Mouse (Mus musculus): ENCODE measurements around the gene Eif5a.

- TF ChIP-seq CTCF (IDR thresholded peaks at IDR 0.05; ENCODE audit: low read depth, low read length) (no peak), POLR2A (IDR thresholded peaks at IDR 0.05; ENCODE audit: borderline replicate concordance, low read depth, low read length) (no peak)
Measured at GRCm38 (mm10) chr11:69908645-69909044, 13.1 kb downstream of the Eif5a start.

Measured in bone marrow macrophage, adult 2 months (primary cell).